Mouse (Mus musculus) liver, embryonic 13.5 days (tissue): ENCODE results near the gene Enpp4. TPM values are rescaled to one million over a fixed set of nuclear protein-coding genes. Genes with fewer than 3 reads are reported as not detected.

Experiments used
- ATAC-seq: fragments of 200-750 bp; cut with Nextera tagmentation; 2 replicates; pipeline ENCODE4 v1.8.0; 2017; ENCODE audit warnings: low read depth, mild to moderate bottlenecking, moderate number of reproducible peaks, moderate library complexity
- DNase-seq: peaks from one replicate; pipeline ENCODE4 v3.0.0; 2022
- H3K27ac ChIP-seq: fragments of 300-500 bp; sonication (generic); 2 replicates; pipeline ENCODE4 v1.5.1; 2015; ENCODE audit warnings: moderate library complexity, mild to moderate bottlenecking, inconsistent platforms
- H3K27me3 ChIP-seq: fragments of 300-500 bp; sonication (generic); 2 replicates; pipeline ENCODE4 v1.6.1; 2015; ENCODE audit warnings: mild to moderate bottlenecking, inconsistent platforms
- H3K36me3 ChIP-seq: fragments of 300-500 bp; sonication (generic); 2 replicates; pipeline ENCODE4 v1.6.1; 2015; ENCODE audit warnings: mild to moderate bottlenecking, inconsistent platforms
- H3K4me1 ChIP-seq: fragments of 300-500 bp; sonication (generic); replicated peaks from 2 replicates; pipeline ENCODE4 v1.6.1; 2015; ENCODE audit warnings: inconsistent platforms
- H3K4me2 ChIP-seq: fragments of 300-500 bp; sonication (generic); 2 replicates; pipeline ENCODE4 v1.6.1; 2015; ENCODE audit warnings: inconsistent platforms, mild to moderate bottlenecking, moderate library complexity
- H3K4me3 ChIP-seq: fragments of 300-500 bp; sonication (generic); replicated peaks from 2 replicates; pipeline ENCODE4 v1.5.1; 2015; ENCODE audit warnings: mild to moderate bottlenecking, inconsistent platforms
- H3K9ac ChIP-seq: fragments of 300-500 bp; sonication (generic); 2 replicates; pipeline ENCODE4 v1.6.1; 2015; ENCODE audit warnings: mild to moderate bottlenecking, inconsistent platforms
- H3K9me3 ChIP-seq: fragments of 300-500 bp; sonication (generic); replicated peaks from 2 replicates; pipeline ENCODE4 v1.6.1; 2016; ENCODE audit warnings: inconsistent platforms
- WGBS: fragments of 180-500 bp; shearing (Covaris S2); methylation state at CpG from one replicate; pipeline ENCODE4 v1.1.7; 2015; ENCODE audit not compliant: insufficient replicate concordance; 5-methylcytosine and 5-hydroxymethylcytosine counted together
- polyA plus RNA-seq: library from polyadenylated mRNA; unstranded; fragments of >200 nt; fragmentation: Nextera tagmentation; extraction: Ambion mirVana; gene quantifications from 2 replicates; pipeline ENCODE4 v1.2.1, GENCODE M21; 2015

The Enpp4 gene
- 4.9 and 5.6 TPM in 2 replicates for polyA plus RNA-seq

- H3K4me1 ChIP-seq: peaks cover 26% of the 10 kb centered on the region
- DNase-seq: peak; percentile 73
- H3K4me3 ChIP-seq: peak within 1 kb of the TSS; percentile 75
- H3K36me3 ChIP-seq: no peaks in the 10 kb centered on the region
- H3K9me3 ChIP-seq: no peaks in the 10 kb centered on the region
- H3K4me2 ChIP-seq: peak within 1 kb of the TSS; percentile 79
- no peaks in the 10 kb centered on the region for H3K27me3 ChIP-seq
- under 1% methylated on average over 76 of the region's 76 CpGs for WGBS
- peak within 1 kb of the TSS; percentile 70 for H3K27ac ChIP-seq
- peak within 1 kb of the TSS; percentile 77 for H3K9ac ChIP-seq
- ATAC-seq: peak; percentile 96
Measured at GRCm38 (mm10) chr17:44105287-44106138, at the start of gene Enpp4. Gene Enpp4 (minus strand): TSS chr17:44105809.

- Histone ChIP-seq H3K27me3 (no peaks in the 10 kb centered on the region), H3K27ac (no peak overlapping the region), H3K4me3 (no peak overlapping the region), H3K4me1 (no peaks in the 10 kb centered on the region), H3K4me2 (no peak overlapping the region), H3K9me3 (no peaks in the 10 kb centered on the region), H3K9ac (no peak overlapping the region), H3K36me3 (no peaks in the 10 kb centered on the region)
- 51% methylated on average over 2 of the region's 2 CpGs for WGBS
- DNase-seq (no peak), ATAC-seq (no peak)
Measured at GRCm38 (mm10) chr17:44155204-44155603, 49.6 kb upstream of the Enpp4 start.

- Histone ChIP-seq H3K9ac (no peak overlapping the region), H3K27ac (no peak overlapping the region), H3K4me2 (no peak overlapping the region), H3K4me1 (no peaks in the 10 kb centered on the region), H3K36me3 (no peaks in the 10 kb centered on the region), H3K9me3 (no peaks in the 10 kb centered on the region), H3K4me3 (no peak overlapping the region), H3K27me3 (no peaks in the 10 kb centered on the region)
- DNase-seq (no peak), ATAC-seq (no peak)
- 57% methylated on average over 5 of the region's 5 CpGs for WGBS
Measured at GRCm38 (mm10) chr17:44153871-44154270, 48.3 kb upstream of the Enpp4 start.

- H3K4me3 ChIP-seq: no peak overlapping the region
- no peaks in the 10 kb centered on the region for H3K4me1 ChIP-seq
- no peaks in the 10 kb centered on the region for H3K36me3 ChIP-seq
- no peaks in the 10 kb centered on the region for H3K27me3 ChIP-seq
- WGBS: 59% methylated on average over 8 of the region's 8 CpGs
- DNase-seq (no peak), ATAC-seq (no peak)
- no peak overlapping the region for H3K27ac ChIP-seq
- H3K9ac ChIP-seq: no peak overlapping the region
- no peak overlapping the region for H3K4me2 ChIP-seq
- no peaks in the 10 kb centered on the region for H3K9me3 ChIP-seq
Measured at GRCm38 (mm10) chr17:44151889-44152288, 46.3 kb upstream of the Enpp4 start.

GRCm38 (mm10) chr17:44151130-44151529, 45.5 kb upstream of the Enpp4 start:
- 36% methylated on average over 3 of the region's 3 CpGs for WGBS
- Histone ChIP-seq H3K27ac (no peak overlapping the region), H3K9me3 (no peaks in the 10 kb centered on the region), H3K27me3 (no peaks in the 10 kb centered on the region), H3K36me3 (no peaks in the 10 kb centered on the region), H3K4me3 (no peak overlapping the region), H3K4me2 (no peak overlapping the region), H3K9ac (no peak overlapping the region), H3K4me1 (no peaks in the 10 kb centered on the region)
- ATAC-seq: no peak
- DNase-seq: no peak

- Histone ChIP-seq H3K36me3 (no peaks in the 10 kb centered on the region), H3K9me3 (no peaks in the 10 kb centered on the region), H3K4me3 (no peak overlapping the region), H3K4me2 (no peak overlapping the region), H3K27me3 (no peaks in the 10 kb centered on the region), H3K27ac (no peak overlapping the region), H3K9ac (no peak overlapping the region), H3K4me1 (no peaks in the 10 kb centered on the region)
- ATAC-seq: no peak
- WGBS: 75% methylated on average over 5 of the region's 5 CpGs
- no peak for DNase-seq
Measured at GRCm38 (mm10) chr17:44148109-44148846, 42.7 kb upstream of the Enpp4 start.

- H3K9me3 ChIP-seq: no peaks in the 10 kb centered on the region
- H3K36me3 ChIP-seq: no peaks in the 10 kb centered on the region
- no peak overlapping the region for H3K4me3 ChIP-seq
- DNase-seq: no peak
- H3K27ac ChIP-seq: no peak overlapping the region
- H3K4me2 ChIP-seq: no peak overlapping the region
- no peaks in the 10 kb centered on the region for H3K4me1 ChIP-seq
- H3K9ac ChIP-seq: no peak overlapping the region
- 55% methylated on average over 1 of the region's 1 CpGs for WGBS
- H3K27me3 ChIP-seq: no peaks in the 10 kb centered on the region
- no peak for ATAC-seq
Measured at GRCm38 (mm10) chr17:44145806-44146205, 40.2 kb upstream of the Enpp4 start.

- no peak overlapping the region for H3K27ac ChIP-seq
- 0 out of 2 replicates have a peak overlapping the region, but pooled peaks have one; percentile 6 for H3K4me2 ChIP-seq
- peaks cover 7% of the 10 kb centered on the region; the same call in 1 of the 2 replicates for H3K4me1 ChIP-seq
- H3K27me3 ChIP-seq: peaks cover 14% of the 10 kb centered on the region; the same call in 1 of the 2 replicates
- no peak overlapping the region for H3K4me3 ChIP-seq
- no peaks in the 10 kb centered on the region for H3K9me3 ChIP-seq
- DNase-seq (no peak), ATAC-seq (no peak)
- no peaks in the 10 kb centered on the region for H3K36me3 ChIP-seq
- no peak overlapping the region for H3K9ac ChIP-seq
- 62% methylated on average over 10 of the region's 10 CpGs for WGBS
Measured at GRCm38 (mm10) chr17:44136863-44137640, 31.4 kb upstream of the Enpp4 start.

- DNase-seq (no peak), ATAC-seq (no peak)
- H3K4me1 ChIP-seq: peaks cover 7% of the 10 kb centered on the region; the same call in 1 of the 2 replicates
- peak overlapping the region; percentile 37; the same call in 1 of the 2 replicates for H3K4me2 ChIP-seq
- H3K9ac ChIP-seq: no peak overlapping the region
- H3K9me3 ChIP-seq: no peaks in the 10 kb centered on the region
- 31% methylated on average over 8 of the region's 8 CpGs for WGBS
- H3K36me3 ChIP-seq: no peaks in the 10 kb centered on the region
- peaks cover 14% of the 10 kb centered on the region; the same call in 1 of the 2 replicates for H3K27me3 ChIP-seq
- H3K4me3 ChIP-seq: peak overlapping the region; percentile 42; the same call in 1 of the 2 replicates
- H3K27ac ChIP-seq: no peak overlapping the region
Measured at GRCm38 (mm10) chr17:44136018-44136417, 30.4 kb upstream of the Enpp4 start.

- Histone ChIP-seq H3K36me3 (no peaks in the 10 kb centered on the region), H3K4me2 (peak overlapping the region; percentile 36), H3K27ac (no peak overlapping the region), H3K4me3 (peak overlapping the region; percentile 42), H3K9me3 (no peaks in the 10 kb centered on the region), H3K4me1 (peaks cover 7% of the 10 kb centered on the region; the same call in 1 of the 2 replicates), H3K9ac (no peak overlapping the region), H3K27me3 (peaks cover 14% of the 10 kb centered on the region; the same call in 1 of the 2 replicates)
- WGBS: 38% methylated on average over 9 of the region's 9 CpGs
- peak; percentile 37 for ATAC-seq
- no peak for DNase-seq
Measured at GRCm38 (mm10) chr17:44134545-44134944, 28.9 kb upstream of the Enpp4 start.
